Mouse (Mus musculus) G1E-ER4 (cell line): ENCODE results near the gene Pcbd2. TPM values are rescaled to one million over a fixed set of nuclear protein-coding genes. Genes with fewer than 3 reads are reported as not detected.

Source experiments
- GATA1 ChIP-seq: IDR thresholded peaks from one replicate; pipeline ENCODE4 v1.8.0; 2012; ENCODE audit warnings: low read length, inconsistent platforms
- polyA plus RNA-seq: library from polyadenylated mRNA; stranded (reverse); fragments of >175 nt; gene quantifications from 2 replicates; pipeline ENCODE4 v1.2.3, GENCODE M21; 2012

The Pcbd2 gene
- polyA plus RNA-seq, 1 experiment: 62.5 TPM

- TF ChIP-seq GATA1: no peak
Observed at GRCm38 (mm10) chr13:55803973-55804372, 76.8 kb downstream of the Pcbd2 start.

GRCm38 (mm10) chr13:55809041-55809623 is 82.0 kb downstream of the Pcbd2 start:
- no peak for TF ChIP-seq GATA1

- TF ChIP-seq GATA1: no peak
Observed at GRCm38 (mm10) chr13:55809707-55810106, 82.5 kb downstream of the Pcbd2 start.

- no peak for TF ChIP-seq GATA1
Observed at GRCm38 (mm10) chr13:55810947-55811346, 83.8 kb downstream of the Pcbd2 start.

- TF ChIP-seq GATA1: no peak
Observed at GRCm38 (mm10) chr13:55813490-55814016, 86.4 kb downstream of the Pcbd2 start.

GRCm38 (mm10) chr13:55814834-55815233 is 87.7 kb downstream of the Pcbd2 start:
- no peak for TF ChIP-seq GATA1

GRCm38 (mm10) chr13:55822499-55822898 is 95.3 kb downstream of the Pcbd2 start:
- TF ChIP-seq GATA1: no peak

GRCm38 (mm10) chr13:55824151-55824945 is 97.2 kb downstream of the Pcbd2 start:
- TF ChIP-seq GATA1: no peak

GRCm38 (mm10) chr13:55825245-55825681 is 98.1 kb downstream of the Pcbd2 start:
- no peak for TF ChIP-seq GATA1

GRCm38 (mm10) chr13:55826008-55826671 is 99.0 kb downstream of the Pcbd2 start:
- TF ChIP-seq GATA1: no peak

Other genes starting within 250 kb of the Pcbd2 start
- 0.03 TPM in 1 of 2 replicates, not detected in the other for gene Dbn1, start 239.3 kb upstream of the Pcbd2 start, polyA plus RNA-seq
- 65.8 and 78.9 TPM in 2 replicates for gene Pdlim7, start 213.7 kb upstream of the Pcbd2 start, polyA plus RNA-seq
- gene Dok3, start 198.1 kb upstream of the Pcbd2 start, polyA plus RNA-seq: 1.1 and 1.3 TPM in 2 replicates
- 82.6 and 88.1 TPM in 2 replicates for gene Ddx41, start 190.7 kb upstream of the Pcbd2 start, polyA plus RNA-seq
- 47.5 and 48.5 TPM in 2 replicates for gene Fam193b, start 156.2 kb upstream of the Pcbd2 start, polyA plus RNA-seq
- gene Tmed9, start 153.6 kb upstream of the Pcbd2 start, polyA plus RNA-seq: 180 and 194 TPM in 2 replicates
- 21.0 and 22.2 TPM in 2 replicates for gene B4galt7, start 127.5 kb upstream of the Pcbd2 start, polyA plus RNA-seq
- 27.0 and 31.7 TPM in 2 replicates for gene Caml, start 104.4 kb upstream of the Pcbd2 start, polyA plus RNA-seq
- gene Ddx46, start 92.3 kb upstream of the Pcbd2 start, polyA plus RNA-seq: 40.6 and 42.0 TPM in 2 replicates
- gene B230219D22Rik, start 34.2 kb upstream of the Pcbd2 start, polyA plus RNA-seq: 19.5 and 22.1 TPM in 2 replicates
- 17.7 and 21.8 TPM in 2 replicates for gene Txndc15, start 12.7 kb upstream of the Pcbd2 start, polyA plus RNA-seq
- not detected in 2 replicates for gene Catsper3, start 57.2 kb downstream of the Pcbd2 start, polyA plus RNA-seq
- gene Pitx1, start 108.8 kb downstream of the Pcbd2 start, polyA plus RNA-seq: not detected in 2 replicates